Mouse (Mus musculus): ENCODE measurements around the gene Ralgapa2. TPM values are rescaled to one million over a fixed set of nuclear protein-coding genes. Genes with fewer than 3 reads are reported as not detected.

Ralgapa2 gene
- total and polyA plus RNA-seq, 3 experiments, result 5.6 to 10.3 (median 8.9) TPM

DNA sequence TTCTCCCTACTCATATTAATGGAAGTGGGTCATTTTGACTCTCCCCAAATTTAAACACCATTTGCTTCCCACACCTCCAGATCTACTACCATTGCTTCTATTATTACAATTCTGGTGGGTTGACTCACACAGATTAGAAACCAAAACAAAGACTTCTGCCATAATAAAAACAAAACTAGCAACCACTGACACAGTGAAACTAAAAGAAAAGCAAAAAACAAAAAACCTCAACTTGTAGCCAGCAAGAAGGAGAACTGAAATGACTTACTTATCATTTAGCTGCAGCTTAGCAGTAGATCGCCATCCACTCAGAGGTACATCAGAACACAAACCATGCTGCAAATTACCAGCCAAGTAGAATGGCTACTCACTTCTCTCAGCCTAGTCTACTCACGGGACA is 95.9 kb downstream of the Ralgapa2 start:
- no peak for DNase-seq (ENCODE audit: extremely low read depth)
- no peaks in the 10 kb centered on the region for H3K79me2 ChIP-seq (replicated peaks; ENCODE audit: control insufficient read depth, extremely low read depth, insufficient read depth, poor library complexity, severe bottlenecking)
- H3K36me3 ChIP-seq (replicated peaks in 1 of 2; ENCODE audit: control insufficient read depth in 1 of 2, insufficient read depth in 1 of 2, low read length in 1 of 2), result peaks cover 0 to 24% of the 10 kb centered on the region in 2 experiments
- peak; percentile 21; the same call in 1 of the 2 replicates for TF ChIP-seq ZKSCAN1 (IDR thresholded peaks at IDR 0.05; ENCODE audit: borderline replicate concordance, low read depth, low read length)
- TF ChIP-seq ZNF384 (IDR thresholded peaks at IDR 0.05; ENCODE audit: low read depth, low read length), result 0 out of 2 replicates have a peak, but pooled peaks have one; percentile 15
- TF ChIP-seq ETS1 (conservative IDR thresholded peaks at IDR 0.05; ENCODE audit: low read depth, low read length), result peak; percentile 60; the same call in 1 of the 2 replicates
- 0 out of 2 replicates have a peak, but pooled peaks have one; percentile 41 for TF ChIP-seq MEF2A (IDR thresholded peaks at IDR 0.05; ENCODE audit: borderline replicate concordance, low read depth, low read length)
- peak; percentile 83 for TF ChIP-seq IRF4 (IDR thresholded peaks at IDR 0.05; ENCODE audit: low read depth, low read length)
- 0 out of 2 replicates have a peak, but pooled peaks have one; percentile 22 for TF ChIP-seq EP300 (IDR thresholded peaks at IDR 0.05; ENCODE audit: low read length)
- 0 out of 2 replicates have a peak, but pooled peaks have one; percentile 1 for TF ChIP-seq MAZ (IDR thresholded peaks at IDR 0.05; ENCODE audit: low read depth, low read length)
- TF ChIP-seq JUN (IDR thresholded peaks at IDR 0.05; ENCODE audit: insufficient read depth, low read depth, low read length), result no peak
- TF ChIP-seq MYC (IDR thresholded peaks at IDR 0.05; ENCODE audit: low read depth, low read length), result no peak
- no peak for TF ChIP-seq ELF1 (IDR thresholded peaks at IDR 0.05; ENCODE audit: low read depth, low read length)
- TF ChIP-seq RCOR1 (conservative IDR thresholded peaks at IDR 0.05; ENCODE audit: low read depth, low read length), result peak; percentile 51; the same call in 1 of the 2 replicates
- H3K4me3 ChIP-seq (replicated peaks in 1 of 3; ENCODE audit: low read depth in 2 of 3, low read length in 2 of 3, poor library complexity in 1 of 3), result no peak overlapping the region
- H3K9ac ChIP-seq (ENCODE audit: insufficient read depth, low read depth), result no peak overlapping the region
- in situ Hi-C loops (cut with MboI; ENCODE audit: low pct_ligation_motif_present, low pct_unique_long_range_greater_than_20kb, low sequenced_read_pairs) (loop anchor here (10.0 kb wide), 2 partner anchors 151 to 461 kb away; no protein-coding TSS in a partner anchor), dilution Hi-C loops (cut with MboI; ENCODE audit: extremely low pct_ligation_motif_present, extremely low pct_unique_long_range_greater_than_20kb, low sequenced_read_pairs) (no loop called here)
- no peak overlapping the region for H3K27ac ChIP-seq (ENCODE audit: insufficient read depth, low read depth)
- H3K27me3 ChIP-seq (replicated peaks), result no peaks in the 10 kb centered on the region
- H3K9me3 ChIP-seq (replicated peaks; ENCODE audit: low read length), result no peaks in the 10 kb centered on the region
- H3K4me1 ChIP-seq (ENCODE audit: control insufficient read depth in 1 of 2, insufficient read depth in 2 of 2), result peaks cover 10 to 42% of the 10 kb centered on the region in 2 experiments
- H3K4me2 ChIP-seq (ENCODE audit: insufficient read depth, low read depth, poor library complexity, severe bottlenecking), result peak overlapping the region; percentile 29; the same call in 1 of the 2 replicates

GRCm38 (mm10) chr2:146414484-146415291 is 97.5 kb downstream of the Ralgapa2 start:
- H3K4me2 ChIP-seq (ENCODE audit: insufficient read depth, low read depth, poor library complexity, severe bottlenecking), result no peak overlapping the region

More at GRCm38 (mm10) chr2:146414484-146415291, 97.5 kb downstream of the Ralgapa2 start:
- no peak overlapping the region for H3K4me3 ChIP-seq (replicated peaks in 1 of 3; ENCODE audit: low read depth in 2 of 3, low read length in 2 of 3, poor library complexity in 1 of 3)
- no peak overlapping the region for H3K9ac ChIP-seq (ENCODE audit: insufficient read depth, low read depth)
- H3K27ac ChIP-seq (ENCODE audit: insufficient read depth, low read depth), result no peak overlapping the region
- dilution Hi-C loops (cut with MboI; ENCODE audit: extremely low pct_ligation_motif_present, extremely low pct_unique_long_range_greater_than_20kb, low sequenced_read_pairs), result no loop called here
- H3K36me3 ChIP-seq (replicated peaks in 1 of 2; ENCODE audit: control insufficient read depth in 1 of 2, insufficient read depth in 1 of 2, low read length in 1 of 2), result peaks cover 0 to 23% of the 10 kb centered on the region in 2 experiments
- no peaks in the 10 kb centered on the region for H3K27me3 ChIP-seq (replicated peaks)
- peak; percentile 78 for DNase-seq (ENCODE audit: extremely low read depth)
- in situ Hi-C loops (cut with MboI; ENCODE audit: low pct_ligation_motif_present, low pct_unique_long_range_greater_than_20kb, low sequenced_read_pairs), result loop anchor here (10.0 kb wide), 2 partner anchors 150 to 460 kb away; no protein-coding TSS in a partner anchor
- no peaks in the 10 kb centered on the region for H3K9me3 ChIP-seq (replicated peaks; ENCODE audit: low read length)
- peaks cover 10 to 42% of the 10 kb centered on the region in 2 experiments for H3K4me1 ChIP-seq (ENCODE audit: control insufficient read depth in 1 of 2, insufficient read depth in 2 of 2)
- H3K79me2 ChIP-seq (replicated peaks; ENCODE audit: control insufficient read depth, extremely low read depth, insufficient read depth, poor library complexity, severe bottlenecking), result no peaks in the 10 kb centered on the region
- TF ChIP-seq MAFK (IDR thresholded peaks at IDR 0.05; ENCODE audit: insufficient replicate concordance, low read length) (no peak), SMC3 (IDR thresholded peaks at IDR 0.05; ENCODE audit: low read depth, low read length) (peak; percentile 70), POLR2A (IDR thresholded peaks at IDR 0.05; ENCODE audit: low read depth, low read length) (no peak), MAX (IDR thresholded peaks at IDR 0.05; ENCODE audit: low read length) (no peak), MYC (IDR thresholded peaks at IDR 0.05; ENCODE audit: low read depth, low read length) (no peak), ELF1 (IDR thresholded peaks at IDR 0.05; ENCODE audit: low read depth, low read length) (peak; percentile 6; the same call in 1 of the 2 replicates), HCFC1 (IDR thresholded peaks at IDR 0.05; ENCODE audit: low read depth, low read length) (no peak), CHD1 (IDR thresholded peaks at IDR 0.05; ENCODE audit: low read depth, low read length) (no peak), RAD21 (IDR thresholded peaks at IDR 0.05; ENCODE audit: low read depth, low read length) (peak; percentile 81), RCOR1 (conservative IDR thresholded peaks at IDR 0.05; ENCODE audit: low read depth, low read length) (no peak), CHD2 (IDR thresholded peaks at IDR 0.05; ENCODE audit: low read length) (no peak), CTCF (conservative IDR thresholded peaks at IDR 0.05 in 1 of 2, IDR thresholded peaks at IDR 0.05 in 1 of 2; ENCODE audit: low read depth in 2 of 2, low read length in 2 of 2) (peak; percentile 58 to 81), ZNF384 (IDR thresholded peaks at IDR 0.05; ENCODE audit: low read depth, low read length) (peak; percentile 17; the same call in 1 of the 2 replicates), KAT2A (IDR thresholded peaks at IDR 0.05; ENCODE audit: insufficient replicate concordance, low read length) (no peak), JUND (conservative IDR thresholded peaks at IDR 0.05; ENCODE audit: low read depth, low read length) (no peak), SIN3A (IDR thresholded peaks at IDR 0.05; ENCODE audit: low read length) (no peak), NELFE (IDR thresholded peaks at IDR 0.05; ENCODE audit: low read depth, low read length) (no peak)
